Mouse (Mus musculus): ENCODE results near the gene Cpa5. TPM values are rescaled to one million over a fixed set of nuclear protein-coding genes. Genes with fewer than 3 reads are reported as not detected.

The Cpa5 gene
- polyA plus RNA-seq, 1 experiment = not detected

DNA sequence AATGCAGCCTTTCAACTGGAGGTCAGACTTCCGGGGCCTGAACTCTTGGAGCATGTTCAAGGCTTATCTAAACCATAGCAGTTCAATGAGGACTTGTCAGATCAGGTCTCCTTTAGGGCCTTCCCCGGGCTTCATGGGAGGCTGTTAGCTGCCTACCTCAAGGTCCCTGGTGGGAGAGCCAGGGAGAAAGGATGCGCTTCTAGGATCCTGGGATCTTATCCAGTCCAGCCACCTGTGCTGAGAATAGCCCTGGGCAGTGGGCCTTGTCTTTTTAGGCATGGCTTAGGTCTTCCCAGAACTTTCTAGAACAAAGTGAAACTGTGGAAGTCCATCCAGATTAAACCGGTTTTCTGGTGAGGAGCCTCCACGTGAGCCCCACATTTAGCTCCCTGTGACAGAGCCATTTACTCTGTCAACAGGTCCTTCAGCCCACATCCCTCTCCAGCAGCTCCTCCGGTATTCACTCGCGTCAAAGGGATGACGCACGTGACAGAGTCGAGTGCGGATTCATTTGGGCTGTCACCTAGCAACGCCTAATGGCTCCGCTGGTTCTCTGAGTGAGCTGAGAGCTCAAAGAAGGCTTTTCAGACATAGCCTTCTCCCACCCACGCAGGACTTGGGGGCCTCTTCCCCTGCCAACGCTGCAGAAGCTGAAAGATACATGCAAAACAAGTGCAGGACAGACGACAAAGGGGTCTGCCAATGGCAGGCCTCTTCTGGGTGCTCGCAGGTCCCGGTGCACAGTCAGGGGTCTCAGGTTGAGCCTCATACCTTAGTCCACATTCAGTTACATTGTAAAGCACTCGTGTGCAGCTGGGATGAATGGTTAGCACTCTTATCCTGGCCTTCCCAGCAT lies 38.1 kb upstream of the Cpa5 start:
- Histone ChIP-seq H3K4me1 (ENCODE audit: control insufficient read depth, insufficient read depth, insufficient read length) (no peaks in the 10 kb centered on the region), H3K4me3 (ENCODE audit: extremely low read depth, insufficient read depth, insufficient read length) (no peak overlapping the region), H3K27ac (ENCODE audit: insufficient read depth, low read length) (no peak overlapping the region), H3K27me3 (ENCODE audit: control insufficient read depth, insufficient read depth, low read length) (no peaks in the 10 kb centered on the region), H3K36me3 (ENCODE audit: control insufficient read depth, insufficient read depth, low read length) (no peaks in the 10 kb centered on the region)
- TF ChIP-seq CTCF (IDR thresholded peaks at IDR 0.05; ENCODE audit: extremely low read depth, insufficient read depth, insufficient read length, insufficient replicate concordance) = no peak
- TF ChIP-seq POLR2A (IDR thresholded peaks at IDR 0.05; ENCODE audit: low read depth, low read length) = no peak
- no peak for DNase-seq (ENCODE audit: low read depth in 1 of 2, low spot score in 2 of 2)
- WGBS = 82% methylated on average over 20 of the region's 20 CpGs

DNA sequence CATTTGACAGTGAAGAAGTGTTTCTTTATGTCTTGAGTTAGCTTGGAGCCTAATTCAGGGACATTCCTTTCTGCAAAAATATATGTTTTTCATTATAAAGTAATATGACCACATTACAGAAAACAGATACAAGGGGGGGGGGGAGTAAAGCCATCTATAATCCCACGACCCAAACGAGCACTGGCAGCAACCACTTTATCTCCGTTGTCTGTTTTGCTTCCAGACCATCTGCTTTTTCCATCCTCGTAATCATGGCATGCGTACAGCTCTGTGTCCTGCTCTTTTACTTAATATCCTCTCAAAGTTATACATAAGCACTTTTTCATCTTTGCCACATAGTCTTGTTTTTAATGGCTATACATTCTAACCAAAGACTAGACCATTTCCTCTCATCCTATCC lies 37.4 kb upstream of the Cpa5 start:
- Histone ChIP-seq H3K27ac (ENCODE audit: insufficient read depth, low read length) (no peak overlapping the region), H3K36me3 (ENCODE audit: control insufficient read depth, insufficient read depth, low read length) (no peaks in the 10 kb centered on the region), H3K4me1 (ENCODE audit: control insufficient read depth, insufficient read depth, insufficient read length) (no peaks in the 10 kb centered on the region), H3K4me3 (ENCODE audit: extremely low read depth, insufficient read depth, insufficient read length) (no peak overlapping the region), H3K27me3 (ENCODE audit: control insufficient read depth, insufficient read depth, low read length) (no peaks in the 10 kb centered on the region)
- WGBS = 87% methylated on average over 5 of the region's 5 CpGs
- TF ChIP-seq CTCF (IDR thresholded peaks at IDR 0.05; ENCODE audit: extremely low read depth, insufficient read depth, insufficient read length, insufficient replicate concordance) (no peak), POLR2A (IDR thresholded peaks at IDR 0.05; ENCODE audit: low read depth, low read length) (no peak)
- DNase-seq (ENCODE audit: low read depth in 1 of 2, low spot score in 2 of 2) = no peak

DNA sequence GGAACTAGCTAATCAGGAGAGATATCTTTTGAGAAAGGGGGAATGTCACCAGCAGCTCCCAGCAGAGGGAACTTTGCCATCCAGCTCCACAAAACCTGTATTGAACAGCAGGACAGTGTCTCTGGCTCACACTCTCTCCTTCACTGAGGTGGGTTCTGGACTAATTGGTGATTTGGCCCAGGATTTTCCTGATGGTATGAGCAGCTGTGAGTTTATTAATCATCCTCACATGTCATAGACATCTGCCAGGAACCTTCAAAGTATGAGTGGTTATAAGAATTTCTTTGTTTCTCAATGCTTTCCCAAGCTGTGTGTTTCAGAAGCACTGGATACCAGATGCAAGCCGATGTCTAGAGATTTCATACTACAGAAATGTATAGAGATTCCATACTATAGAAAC lies 35.9 kb upstream of the Cpa5 start:
- Histone ChIP-seq H3K36me3 (ENCODE audit: control insufficient read depth, insufficient read depth, low read length) (no peaks in the 10 kb centered on the region), H3K27me3 (ENCODE audit: control insufficient read depth, insufficient read depth, low read length) (no peaks in the 10 kb centered on the region), H3K4me1 (ENCODE audit: control insufficient read depth, insufficient read depth, insufficient read length) (no peaks in the 10 kb centered on the region), H3K4me3 (ENCODE audit: extremely low read depth, insufficient read depth, insufficient read length) (no peak overlapping the region), H3K27ac (ENCODE audit: insufficient read depth, low read length) (no peak overlapping the region)
- no peak for DNase-seq (ENCODE audit: low read depth in 1 of 2, low spot score in 2 of 2)
- WGBS = 92% methylated on average over 1 of the region's 1 CpGs
- TF ChIP-seq POLR2A (IDR thresholded peaks at IDR 0.05; ENCODE audit: low read depth, low read length) (no peak), CTCF (IDR thresholded peaks at IDR 0.05; ENCODE audit: extremely low read depth, insufficient read depth, insufficient read length, insufficient replicate concordance) (no peak)

DNA sequence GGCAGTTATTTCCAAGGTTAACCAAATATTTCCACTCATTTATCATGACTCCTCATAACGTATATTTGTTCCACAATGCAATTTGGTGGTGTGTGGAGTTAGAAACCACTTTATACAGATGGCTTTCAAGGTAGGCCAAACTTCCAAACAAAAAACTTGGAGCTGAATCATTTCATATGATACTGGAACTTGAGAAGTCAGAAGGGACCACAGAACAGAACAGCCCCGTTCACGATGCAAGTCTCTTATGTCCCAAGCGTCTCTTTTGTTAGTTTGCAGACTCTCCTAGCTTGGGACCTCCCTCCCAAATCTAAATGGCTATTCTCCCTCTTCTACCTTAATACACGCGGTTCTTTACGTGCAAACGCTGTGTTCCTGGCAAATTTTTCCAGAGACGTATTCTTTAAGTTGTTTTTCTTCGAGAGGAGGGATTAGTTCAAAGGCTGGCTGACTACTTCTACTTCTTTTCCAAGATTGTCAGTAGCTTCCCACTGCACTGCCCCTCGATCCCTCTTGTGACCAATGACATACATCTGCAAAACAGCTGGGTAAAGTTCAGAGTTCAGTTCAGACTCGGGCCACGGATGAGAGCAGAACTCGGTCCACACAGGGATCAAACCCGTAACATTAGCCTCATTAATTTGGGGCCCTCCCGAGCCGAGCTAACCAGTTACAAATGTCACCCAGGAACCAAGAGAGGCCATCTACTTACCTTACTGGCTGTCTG lies 34.2 kb upstream of the Cpa5 start:
- no peaks in the 10 kb centered on the region for H3K4me1 ChIP-seq (ENCODE audit: control insufficient read depth, insufficient read depth, insufficient read length)
- no peak for DNase-seq (ENCODE audit: low read depth in 1 of 2, low spot score in 2 of 2)
- TF ChIP-seq POLR2A (IDR thresholded peaks at IDR 0.05; ENCODE audit: low read depth, low read length) (no peak), CTCF (IDR thresholded peaks at IDR 0.05; ENCODE audit: extremely low read depth, insufficient read depth, insufficient read length, insufficient replicate concordance) (no peak)
- no peaks in the 10 kb centered on the region for H3K27me3 ChIP-seq (ENCODE audit: control insufficient read depth, insufficient read depth, low read length)
- H3K27ac ChIP-seq (ENCODE audit: insufficient read depth, low read length) = no peak overlapping the region
- H3K4me3 ChIP-seq (ENCODE audit: extremely low read depth, insufficient read depth, insufficient read length) = no peak overlapping the region
- WGBS = 92% methylated on average over 17 of the region's 17 CpGs
- no peaks in the 10 kb centered on the region for H3K36me3 ChIP-seq (ENCODE audit: control insufficient read depth, insufficient read depth, low read length)

DNA sequence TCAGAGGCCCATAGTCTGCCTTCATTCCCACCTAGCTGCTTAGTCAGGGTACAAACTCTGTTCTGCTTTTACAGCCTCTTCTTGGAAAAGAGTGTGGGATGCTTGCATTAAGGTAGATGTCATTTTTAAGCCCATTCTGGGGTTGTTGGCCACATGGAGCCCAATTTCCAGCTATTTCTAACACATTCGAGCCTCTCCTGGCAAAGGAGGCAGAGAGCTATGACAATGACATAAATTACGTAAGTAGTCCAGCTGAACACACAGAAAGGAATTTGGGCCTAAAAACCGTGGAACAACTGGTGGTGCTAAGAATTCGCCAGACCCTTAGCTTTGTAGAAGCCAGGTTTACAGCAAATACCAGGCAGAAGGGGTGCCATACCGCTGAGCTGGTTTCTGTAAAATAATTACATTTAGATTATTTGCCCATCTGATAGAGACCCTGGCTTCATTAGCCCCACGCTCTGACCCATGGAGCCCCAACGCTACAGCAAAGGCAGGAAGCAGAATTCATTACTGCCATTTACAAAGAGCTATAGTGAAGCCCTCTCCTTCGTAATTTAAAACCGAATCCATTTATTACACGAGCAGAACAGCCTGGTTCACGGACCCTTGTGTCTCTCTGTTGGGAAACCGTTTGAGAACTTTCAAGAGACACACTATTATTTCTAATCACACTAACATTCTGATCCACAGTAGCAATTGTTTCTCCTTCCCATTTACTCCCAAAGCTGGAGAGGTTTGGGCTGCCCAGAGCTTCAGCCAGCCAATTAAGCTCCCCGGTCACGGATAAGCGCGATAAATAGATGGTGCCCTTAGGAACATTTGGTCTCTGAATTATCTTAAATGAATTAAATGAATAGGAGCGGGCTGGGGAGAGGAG lies 30.6 kb upstream of the Cpa5 start:
- H3K27ac ChIP-seq (ENCODE audit: insufficient read depth, low read length) = no peak overlapping the region
- H3K4me3 ChIP-seq (ENCODE audit: extremely low read depth, insufficient read depth, insufficient read length) = no peak overlapping the region
- H3K4me1 ChIP-seq (ENCODE audit: control insufficient read depth, insufficient read depth, insufficient read length) = no peaks in the 10 kb centered on the region
- DNase-seq (ENCODE audit: low read depth in 1 of 2, low spot score in 2 of 2) = no peak
- no peaks in the 10 kb centered on the region for H3K36me3 ChIP-seq (ENCODE audit: control insufficient read depth, insufficient read depth, low read length)
- TF ChIP-seq CTCF (IDR thresholded peaks at IDR 0.05; ENCODE audit: extremely low read depth, insufficient read depth, insufficient read length, insufficient replicate concordance) (no peak), POLR2A (IDR thresholded peaks at IDR 0.05; ENCODE audit: low read depth, low read length) (no peak)
- H3K27me3 ChIP-seq (ENCODE audit: control insufficient read depth, insufficient read depth, low read length) = no peaks in the 10 kb centered on the region
- WGBS = 92% methylated on average over 17 of the region's 17 CpGs

DNA sequence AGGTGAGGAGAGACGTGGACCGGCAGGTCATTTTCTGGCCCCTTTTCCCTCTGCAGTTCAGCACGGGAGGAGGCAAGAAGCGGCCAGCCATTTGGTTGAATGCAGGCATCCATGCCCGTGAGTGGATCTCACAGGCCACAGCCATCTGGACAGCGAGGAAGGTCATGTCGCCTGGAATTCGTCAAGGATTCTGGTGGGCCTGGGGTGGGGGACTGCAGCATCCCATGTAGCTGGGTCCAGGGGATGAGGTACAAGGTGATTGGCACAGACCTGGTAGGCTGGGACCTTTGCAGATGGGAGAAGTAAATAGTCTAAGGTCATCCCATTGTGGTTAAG lies 30.0 kb upstream of the Cpa5 start:
- H3K4me3 ChIP-seq (ENCODE audit: extremely low read depth, insufficient read depth, insufficient read length) = no peak overlapping the region
- WGBS = 93% methylated on average over 8 of the region's 8 CpGs
- no peak overlapping the region for H3K27ac ChIP-seq (ENCODE audit: insufficient read depth, low read length)
- H3K4me1 ChIP-seq (ENCODE audit: control insufficient read depth, insufficient read depth, insufficient read length) = no peaks in the 10 kb centered on the region
- no peaks in the 10 kb centered on the region for H3K36me3 ChIP-seq (ENCODE audit: control insufficient read depth, insufficient read depth, low read length)
- no peak for DNase-seq (ENCODE audit: low read depth in 1 of 2, low spot score in 2 of 2)
- no peak for TF ChIP-seq CTCF (IDR thresholded peaks at IDR 0.05; ENCODE audit: extremely low read depth, insufficient read depth, insufficient read length, insufficient replicate concordance)
- TF ChIP-seq POLR2A (IDR thresholded peaks at IDR 0.05; ENCODE audit: low read depth, low read length) = no peak
- no peaks in the 10 kb centered on the region for H3K27me3 ChIP-seq (ENCODE audit: control insufficient read depth, insufficient read depth, low read length)
